Mouse (Mus musculus) cerebellum, adult 9-10 months (tissue): ENCODE results near the gene Hdac10.
A peak's percentile ranks its signal among the peaks of the same experiment; 100 is the strongest.

Source experiments
- DNase-seq: peaks from one replicate; pipeline ENCODE4 v3.0.0; 2022

The Hdac10 gene

GRCm38 (mm10) chr15:89147895-89148294 is 19.4 kb upstream of the Hdac10 start:
- no peak for DNase-seq

- DNase-seq: no peak
Observed at GRCm38 (mm10) chr15:89147456-89147855, 19.0 kb upstream of the Hdac10 start.

GRCm38 (mm10) chr15:89147024-89147423 is 18.5 kb upstream of the Hdac10 start:
- peak; percentile 73 for DNase-seq

GRCm38 (mm10) chr15:89146537-89146936 is 18.0 kb upstream of the Hdac10 start:
- peak; percentile 90 for DNase-seq

GRCm38 (mm10) chr15:89145813-89146350 is 17.4 kb upstream of the Hdac10 start:
- no peak for DNase-seq

GRCm38 (mm10) chr15:89144965-89145364 is 16.5 kb upstream of the Hdac10 start:
- no peak for DNase-seq

GRCm38 (mm10) chr15:89143134-89143533 is 14.6 kb upstream of the Hdac10 start:
- no peak for DNase-seq

- no peak for DNase-seq
Observed at GRCm38 (mm10) chr15:89141905-89142304, 13.4 kb upstream of the Hdac10 start.

- no peak for DNase-seq
Observed at GRCm38 (mm10) chr15:89141443-89141842, 12.9 kb upstream of the Hdac10 start.

GRCm38 (mm10) chr15:89140659-89141252 is 12.3 kb upstream of the Hdac10 start, which contains the start of gene Mapk12:
Gene Mapk12 (minus strand): TSS chr15:89140703.
- peak; percentile 82 for DNase-seq

- peak; percentile 80 for DNase-seq
Observed at GRCm38 (mm10) chr15:89140048-89140658, 11.7 kb upstream of the Hdac10 start.

GRCm38 (mm10) chr15:89138531-89138930 is 10.0 kb upstream of the Hdac10 start:
- DNase-seq: no peak

GRCm38 (mm10) chr15:89138046-89138405 is 9.5 kb upstream of the Hdac10 start:
- peak; percentile 72 for DNase-seq

- DNase-seq: peak; percentile 62
Observed at GRCm38 (mm10) chr15:89137378-89138045, 9.0 kb upstream of the Hdac10 start.

GRCm38 (mm10) chr15:89136461-89137155 is 8.1 kb upstream of the Hdac10 start:
- no peak for DNase-seq

- DNase-seq: no peak
Observed at GRCm38 (mm10) chr15:89131316-89131715, 2.8 kb upstream of the Hdac10 start.

GRCm38 (mm10) chr15:89130245-89130644 is 1.7 kb upstream of the Hdac10 start:
- DNase-seq: no peak

- peak; percentile 59 for DNase-seq
Observed at GRCm38 (mm10) chr15:89127364-89127940, 1.0 kb downstream of the Hdac10 start.

- no peak for DNase-seq
Observed at GRCm38 (mm10) chr15:89126622-89127021, 1.9 kb downstream of the Hdac10 start.

- no peak for DNase-seq
Observed at GRCm38 (mm10) chr15:89125351-89125750, 3.1 kb downstream of the Hdac10 start.

- DNase-seq: no peak
Observed at GRCm38 (mm10) chr15:89124312-89124711, 4.2 kb downstream of the Hdac10 start.

- DNase-seq: peak; percentile 74
Observed at GRCm38 (mm10) chr15:89123595-89123994, 4.9 kb downstream of the Hdac10 start.
